Mouse (Mus musculus) kidney, adult 11 months (tissue): ENCODE data around the gene Smarcd3.
"Not testable (repeated sequence)": the region's sequence is repeated elsewhere in the genome, so short reads cannot be mapped to it uniquely, and the experiment has no call there.

ENCODE experiments used
- DNase-seq: peaks from one replicate; pipeline ENCODE4 v3.0.0; 2022

Smarcd3 gene

GRCm38 (mm10) chr5:24596519-24597171 lies 27.6 kb downstream of the Smarcd3 start:
- DNase-seq = peak; percentile 33

- DNase-seq = no peak
Observed at GRCm38 (mm10) chr5:24595786-24596380, 28.3 kb downstream of the Smarcd3 start.

- DNase-seq = no peak
Observed at GRCm38 (mm10) chr5:24595261-24595660, 28.9 kb downstream of the Smarcd3 start.

GRCm38 (mm10) chr5:24594346-24594745 lies 29.9 kb downstream of the Smarcd3 start:
- DNase-seq = no peak

GRCm38 (mm10) chr5:24593928-24594327 lies 30.3 kb downstream of the Smarcd3 start:
- no peak for DNase-seq

- no peak for DNase-seq
Observed at GRCm38 (mm10) chr5:24593230-24593629, 31.0 kb downstream of the Smarcd3 start.

- peak; percentile 12 for DNase-seq
Observed at GRCm38 (mm10) chr5:24592471-24593160, 31.6 kb downstream of the Smarcd3 start.

GRCm38 (mm10) chr5:24591796-24592470 lies 32.3 kb downstream of the Smarcd3 start:
- peak; percentile 33 for DNase-seq

- no peak for DNase-seq
Observed at GRCm38 (mm10) chr5:24591268-24591721, 32.9 kb downstream of the Smarcd3 start.

GRCm38 (mm10) chr5:24589511-24590500 lies 34.4 kb downstream of the Smarcd3 start:
- no peak for DNase-seq

GRCm38 (mm10) chr5:24587200-24587577 lies 37.0 kb downstream of the Smarcd3 start:
- no peak for DNase-seq

- peak; percentile 74 for DNase-seq
Observed at GRCm38 (mm10) chr5:24586547-24587199, 37.5 kb downstream of the Smarcd3 start, which contains the start of gene Chpf2. Chpf2 (plus strand) TSS chr5:24586741.

GRCm38 (mm10) chr5:24586106-24586505 lies 38.1 kb downstream of the Smarcd3 start:
- DNase-seq = no peak

- no peak for DNase-seq
Observed at GRCm38 (mm10) chr5:24578109-24578963, 45.9 kb downstream of the Smarcd3 start.

- DNase-seq = peak; percentile 100
Observed at GRCm38 (mm10) chr5:24577183-24577929, 46.9 kb downstream of the Smarcd3 start, which contains the start of gene Abcf2. Abcf2 (minus strand) TSS chr5:24577467.

- DNase-seq = no peak
Observed at GRCm38 (mm10) chr5:24576801-24577182, 47.4 kb downstream of the Smarcd3 start.

GRCm38 (mm10) chr5:24575948-24576347 lies 48.3 kb downstream of the Smarcd3 start:
- no peak for DNase-seq

- DNase-seq = no peak
Observed at GRCm38 (mm10) chr5:24556709-24557108, 67.5 kb downstream of the Smarcd3 start, which contains the start of gene 4931409K22Rik. 4931409K22Rik (minus strand) TSS chr5:24556809.

- not testable (repeated sequence) for DNase-seq
Observed at GRCm38 (mm10) chr5:24555335-24555734, 68.9 kb downstream of the Smarcd3 start.
